Mouse (Mus musculus): ENCODE measurements around the gene Vipas39. TPM values are rescaled to one million over a fixed set of nuclear protein-coding genes. Genes with fewer than 3 reads are reported as not detected.

Gene Vipas39
- total and polyA plus RNA-seq, 3 experiments = 30.2 to 44.4 (median 32.1) TPM

GRCm38 (mm10) chr12:87196310-87196709 lies 69.7 kb downstream of the Vipas39 start:
- Histone ChIP-seq H3K27ac (ENCODE audit: insufficient read depth, low read depth) (peak overlapping the region; percentile 98), H3K4me3 (replicated peaks in 1 of 3; ENCODE audit: low read depth in 2 of 3, low read length in 2 of 3, poor library complexity in 1 of 3) (peak overlapping the region; percentile 46 to 99 (median 96)), H3K27me3 (replicated peaks) (no peaks in the 10 kb centered on the region), H3K36me3 (replicated peaks in 1 of 2; ENCODE audit: control insufficient read depth in 1 of 2, insufficient read depth in 1 of 2, low read length in 1 of 2) (peaks cover 0 to 10% of the 10 kb centered on the region in 2 experiments), H3K4me2 (ENCODE audit: insufficient read depth, low read depth, poor library complexity, severe bottlenecking) (peak overlapping the region; percentile 98), H3K4me1 (ENCODE audit: control insufficient read depth in 1 of 2, insufficient read depth in 2 of 2) (peaks cover 11 to 39% of the 10 kb centered on the region in 2 experiments; a peak in 3 of 4 replicates), H3K79me2 (replicated peaks; ENCODE audit: control insufficient read depth, extremely low read depth, insufficient read depth, poor library complexity, severe bottlenecking) (peaks cover 59% of the 10 kb centered on the region), H3K9ac (ENCODE audit: insufficient read depth, low read depth) (peak overlapping the region; percentile 98; the same call in 1 of the 2 replicates), H3K9me3 (replicated peaks; ENCODE audit: low read length) (no peaks in the 10 kb centered on the region)
- dilution Hi-C loops (cut with MboI; ENCODE audit: extremely low pct_ligation_motif_present, extremely low pct_unique_long_range_greater_than_20kb, low sequenced_read_pairs) (no loop called here), in situ Hi-C loops (cut with MboI; ENCODE audit: low pct_ligation_motif_present, low pct_unique_long_range_greater_than_20kb, low sequenced_read_pairs) (no loop called here)
- peak; percentile 82 for DNase-seq (ENCODE audit: extremely low read depth)
- TF ChIP-seq GABPA (IDR thresholded peaks at IDR 0.05; ENCODE audit: insufficient replicate concordance, low read depth, low read length) (no peak), RCOR1 (conservative IDR thresholded peaks at IDR 0.05; ENCODE audit: low read depth, low read length) (peak; percentile 67; the same call in 1 of the 2 replicates), ZKSCAN1 (IDR thresholded peaks at IDR 0.05; ENCODE audit: borderline replicate concordance, low read depth, low read length) (no peak; the same call in 1 of the 2 replicates), EP300 (IDR thresholded peaks at IDR 0.05; ENCODE audit: low read length) (peak; percentile 97), SIN3A (IDR thresholded peaks at IDR 0.05; ENCODE audit: low read length) (peak; percentile 88), NELFE (IDR thresholded peaks at IDR 0.05; ENCODE audit: low read depth, low read length) (no peak), ZC3H11A (IDR thresholded peaks at IDR 0.05; ENCODE audit: low read depth, low read length) (no peak), TCF12 (IDR thresholded peaks at IDR 0.05; ENCODE audit: low read depth, low read length) (peak; percentile 97), E2F4 (IDR thresholded peaks at IDR 0.05; ENCODE audit: insufficient replicate concordance, low read depth, low read length) (no peak), PAX5 (IDR thresholded peaks at IDR 0.05; ENCODE audit: low read length) (no peak), MAX (IDR thresholded peaks at IDR 0.05; ENCODE audit: low read length) (no peak), MAZ (IDR thresholded peaks at IDR 0.05; ENCODE audit: low read depth, low read length) (peak; percentile 62; the same call in 1 of the 2 replicates), TBP (conservative IDR thresholded peaks at IDR 0.05; ENCODE audit: low read depth, low read length) (peak; percentile 70; the same call in 1 of the 2 replicates), MAFK (IDR thresholded peaks at IDR 0.05; ENCODE audit: insufficient replicate concordance, low read length) (0 out of 2 replicates have a peak, but pooled peaks have one; percentile 72), ETS1 (conservative IDR thresholded peaks at IDR 0.05; ENCODE audit: low read depth, low read length) (peak; percentile 94), CHD2 (IDR thresholded peaks at IDR 0.05; ENCODE audit: low read length) (0 out of 2 replicates have a peak, but pooled peaks have one; percentile 13), MYC (IDR thresholded peaks at IDR 0.05; ENCODE audit: low read depth, low read length) (peak; percentile 36; the same call in 1 of the 2 replicates), KAT2A (IDR thresholded peaks at IDR 0.05; ENCODE audit: insufficient replicate concordance, low read length) (no peak), USF2 (conservative IDR thresholded peaks at IDR 0.05; ENCODE audit: low read depth, low read length) (no peak), CTCF (conservative IDR thresholded peaks at IDR 0.05 in 1 of 2, IDR thresholded peaks at IDR 0.05 in 1 of 2; ENCODE audit: low read depth in 2 of 2, low read length in 2 of 2) (no peak), HCFC1 (IDR thresholded peaks at IDR 0.05; ENCODE audit: low read depth, low read length) (peak; percentile 40; the same call in 1 of the 2 replicates), NRF1 (IDR thresholded peaks at IDR 0.05; ENCODE audit: low read depth, low read length) (no peak), MEF2A (IDR thresholded peaks at IDR 0.05; ENCODE audit: borderline replicate concordance, low read depth, low read length) (peak; percentile 98), POLR2AphosphoS2 (IDR thresholded peaks at IDR 0.05; ENCODE audit: low read depth, low read length) (no peak), UBTF (IDR thresholded peaks at IDR 0.05; ENCODE audit: low read depth, low read length) (0 out of 2 replicates have a peak, but pooled peaks have one; percentile 65), IRF4 (IDR thresholded peaks at IDR 0.05; ENCODE audit: low read depth, low read length) (peak; percentile 90), CHD1 (IDR thresholded peaks at IDR 0.05; ENCODE audit: low read depth, low read length) (no peak), POLR2A (IDR thresholded peaks at IDR 0.05; ENCODE audit: low read depth, low read length) (peak; percentile 48; the same call in 1 of the 2 replicates), ZMIZ1 (IDR thresholded peaks at IDR 0.05; ENCODE audit: low read depth, low read length) (no peak; the same call in 1 of the 2 replicates), USF1 (IDR thresholded peaks at IDR 0.05; ENCODE audit: low read depth, low read length) (no peak), ZNF384 (IDR thresholded peaks at IDR 0.05; ENCODE audit: low read depth, low read length) (peak; percentile 100), MXI1 (IDR thresholded peaks at IDR 0.05; ENCODE audit: low read depth, low read length) (no peak; the same call in 1 of the 2 replicates), JUND (conservative IDR thresholded peaks at IDR 0.05; ENCODE audit: low read depth, low read length) (peak; percentile 63), JUN (IDR thresholded peaks at IDR 0.05; ENCODE audit: insufficient read depth, low read depth, low read length) (peak; percentile 65; the same call in 1 of the 2 replicates), ELF1 (IDR thresholded peaks at IDR 0.05; ENCODE audit: low read depth, low read length) (no peak; the same call in 1 of the 2 replicates), RAD21 (IDR thresholded peaks at IDR 0.05; ENCODE audit: low read depth, low read length) (no peak; the same call in 1 of the 2 replicates), BHLHE40 (IDR thresholded peaks at IDR 0.05; ENCODE audit: low read depth, low read length) (peak; percentile 88), SMC3 (IDR thresholded peaks at IDR 0.05; ENCODE audit: low read depth, low read length) (no peak)
